Mouse (Mus musculus): ENCODE results near the gene Pakap. TPM values are rescaled to one million over a fixed set of nuclear protein-coding genes. Genes with fewer than 3 reads are reported as not detected.

Gene Pakap
- polyA plus RNA-seq, 1 experiment from 2014 or later: 10.7 TPM

DNA sequence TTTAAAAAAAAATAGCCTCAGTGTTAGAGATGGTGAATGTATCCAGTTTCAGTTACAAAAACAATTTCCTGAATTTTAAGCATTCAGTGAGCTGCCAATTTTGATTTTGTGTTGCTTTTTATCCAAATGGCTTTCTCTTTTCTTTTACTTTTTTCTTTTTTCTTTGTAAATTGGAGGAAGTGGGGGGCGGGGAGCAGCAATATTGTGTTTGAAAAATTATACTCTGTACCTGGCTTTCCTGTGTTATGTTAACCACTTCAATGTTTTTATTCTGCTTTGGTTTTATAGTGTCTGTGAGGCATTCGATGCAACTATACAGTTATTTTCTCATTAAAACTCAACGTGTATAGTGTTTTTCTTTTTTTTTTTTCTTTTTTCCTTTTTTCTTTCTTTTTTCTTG lies 328.7 kb downstream of the Pakap start:
- Histone ChIP-seq H3K4me1 (ENCODE audit: control insufficient read depth, insufficient read depth, low read length) (peaks cover 11% of the 10 kb centered on the region), H3K9me3 (ENCODE audit: control insufficient read depth, low read length) (no peaks in the 10 kb centered on the region), H3K4me2 (ENCODE audit: low read length) (no peak overlapping the region), H3K4me3 (replicated peaks; ENCODE audit: low read depth, low read length) (no peak overlapping the region), H3K27me3 (ENCODE audit: control insufficient read depth, insufficient read depth, low read length) (no peaks in the 10 kb centered on the region), H3K36me3 (ENCODE audit: control insufficient read depth, insufficient read depth, low read length) (no peaks in the 10 kb centered on the region), H3K9ac (replicated peaks; ENCODE audit: low read length) (no peak overlapping the region), H3K27ac (replicated peaks; ENCODE audit: low read depth, low read length) (no peak overlapping the region)
- DNase-seq (no peak), ATAC-seq (ENCODE audit: low FRiP score, low TSS enrichment) (no peak)
- WGBS: 84% methylated on average over 3 of the region's 3 CpGs

DNA sequence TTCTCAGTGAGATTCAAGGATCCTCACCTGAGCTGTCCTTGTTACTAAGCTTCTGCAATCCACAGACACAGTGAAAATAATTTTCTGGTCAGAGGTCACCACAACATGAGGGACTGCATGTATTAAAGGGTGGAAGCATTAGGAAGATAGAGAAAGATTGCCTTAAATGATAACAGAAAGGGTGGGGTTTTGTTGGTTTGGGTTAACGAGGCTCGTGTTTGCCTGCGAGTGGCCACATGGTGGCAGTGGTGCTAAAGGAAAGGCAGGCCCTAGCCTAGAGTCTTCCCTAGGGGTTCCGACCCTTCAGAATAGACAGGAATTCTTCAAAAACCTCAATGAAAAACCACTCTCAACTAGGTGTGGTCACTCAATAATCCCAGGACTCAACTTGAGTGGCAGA lies 333.2 kb downstream of the Pakap start:
- no peak overlapping the region for H3K9ac ChIP-seq (replicated peaks; ENCODE audit: low read length)
- H3K27ac ChIP-seq (replicated peaks; ENCODE audit: low read depth, low read length): no peak overlapping the region
- H3K4me1 ChIP-seq (ENCODE audit: control insufficient read depth, insufficient read depth, low read length): no peaks in the 10 kb centered on the region
- DNase-seq (peak; percentile 80), ATAC-seq (ENCODE audit: low FRiP score, low TSS enrichment) (0 out of 2 replicates have a peak, but pooled peaks have one; percentile 41)
- no peak overlapping the region for H3K4me2 ChIP-seq (ENCODE audit: low read length)
- WGBS: 8% methylated on average over 4 of the region's 4 CpGs
- no peaks in the 10 kb centered on the region for H3K9me3 ChIP-seq (ENCODE audit: control insufficient read depth, low read length)
- no peaks in the 10 kb centered on the region for H3K36me3 ChIP-seq (ENCODE audit: control insufficient read depth, insufficient read depth, low read length)
- no peak overlapping the region for H3K4me3 ChIP-seq (replicated peaks; ENCODE audit: low read depth, low read length)
- no peaks in the 10 kb centered on the region for H3K27me3 ChIP-seq (ENCODE audit: control insufficient read depth, insufficient read depth, low read length)

DNA sequence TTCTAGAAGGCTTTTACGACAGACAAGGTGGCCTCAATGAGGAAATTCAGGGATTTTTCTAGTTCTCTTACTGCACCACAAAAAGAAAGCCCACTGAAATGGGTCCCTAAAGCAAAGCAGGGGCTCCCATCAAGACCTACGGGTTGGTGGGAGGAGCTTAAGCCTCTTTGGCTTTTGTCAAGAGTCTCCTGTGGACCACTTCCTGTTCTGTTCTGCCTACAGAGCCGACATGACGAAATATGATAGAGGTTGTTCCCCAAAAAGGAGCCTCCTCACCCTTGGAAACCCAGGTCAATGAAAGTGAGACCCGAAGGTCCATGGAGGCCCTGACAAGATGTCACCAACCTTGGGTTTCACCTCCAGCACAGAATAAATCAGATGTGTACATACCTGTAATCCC lies 334.6 kb downstream of the Pakap start:
- WGBS: 89% methylated on average over 5 of the region's 5 CpGs

DNA sequence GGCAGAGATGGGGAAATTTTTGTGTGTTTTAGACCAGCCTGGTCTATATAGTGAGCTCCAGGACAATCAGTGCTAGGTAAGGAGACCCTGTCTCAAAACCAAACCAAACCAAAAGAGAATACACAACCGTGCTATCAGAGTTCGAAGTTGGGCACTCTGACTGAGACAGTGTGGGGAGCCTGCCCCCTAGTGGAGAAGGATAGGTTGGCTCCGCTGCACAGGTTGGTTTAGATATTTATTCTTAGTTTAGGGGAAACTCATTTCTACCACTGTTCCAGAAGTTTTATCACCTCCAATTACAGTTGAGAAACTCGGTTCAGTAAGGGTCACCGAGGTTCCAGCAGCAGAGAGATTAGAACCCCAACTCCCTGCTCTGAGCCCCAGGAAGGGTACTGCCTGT lies 336.2 kb downstream of the Pakap start:
- no peak overlapping the region for H3K4me3 ChIP-seq (replicated peaks; ENCODE audit: low read depth, low read length)

More for the DNA sequence above, 334.6 kb downstream of the Pakap start:
- Histone ChIP-seq H3K4me1 (ENCODE audit: control insufficient read depth, insufficient read depth, low read length) (no peaks in the 10 kb centered on the region), H3K27ac (replicated peaks; ENCODE audit: low read depth, low read length) (no peak overlapping the region), H3K4me2 (ENCODE audit: low read length) (no peak overlapping the region), H3K9me3 (ENCODE audit: control insufficient read depth, low read length) (no peaks in the 10 kb centered on the region), H3K36me3 (ENCODE audit: control insufficient read depth, insufficient read depth, low read length) (no peaks in the 10 kb centered on the region), H3K4me3 (replicated peaks; ENCODE audit: low read depth, low read length) (no peak overlapping the region), H3K27me3 (ENCODE audit: control insufficient read depth, insufficient read depth, low read length) (no peaks in the 10 kb centered on the region), H3K9ac (replicated peaks; ENCODE audit: low read length) (no peak overlapping the region)
- no peak for DNase-seq
- ATAC-seq (ENCODE audit: low FRiP score, low TSS enrichment): no peak

DNA sequence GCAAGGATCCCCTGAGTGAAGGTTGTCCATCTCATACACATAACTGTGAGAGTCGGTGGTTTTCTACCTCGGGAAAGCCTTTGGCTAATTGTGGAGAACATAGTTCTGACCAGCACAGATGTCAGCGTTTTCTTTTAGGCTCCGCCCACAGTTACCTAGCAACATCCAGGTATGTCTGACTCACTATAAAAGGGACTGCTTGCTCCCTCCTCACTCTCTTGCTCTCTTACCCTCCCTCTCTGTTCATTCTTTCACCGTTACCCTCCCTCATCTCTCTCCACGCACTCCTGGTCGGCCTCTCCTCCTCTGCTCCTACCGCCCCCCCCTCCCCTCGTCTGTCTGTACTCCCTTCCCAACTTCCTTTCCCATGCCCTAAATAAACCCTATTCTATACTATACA lies 336.7 kb downstream of the Pakap start:
- Histone ChIP-seq H3K9ac (replicated peaks; ENCODE audit: low read length) (no peak overlapping the region), H3K9me3 (ENCODE audit: control insufficient read depth, low read length) (no peaks in the 10 kb centered on the region), H3K4me2 (ENCODE audit: low read length) (no peak overlapping the region), H3K27me3 (ENCODE audit: control insufficient read depth, insufficient read depth, low read length) (no peaks in the 10 kb centered on the region), H3K36me3 (ENCODE audit: control insufficient read depth, insufficient read depth, low read length) (no peaks in the 10 kb centered on the region), H3K27ac (replicated peaks; ENCODE audit: low read depth, low read length) (no peak overlapping the region), H3K4me3 (replicated peaks; ENCODE audit: low read depth, low read length) (no peak overlapping the region), H3K4me1 (ENCODE audit: control insufficient read depth, insufficient read depth, low read length) (no peaks in the 10 kb centered on the region)
- peak; percentile 18; the same call in 1 of the 2 replicates for ATAC-seq (ENCODE audit: low FRiP score, low TSS enrichment)
- DNase-seq: no peak
- WGBS: 17% methylated on average over 9 of the region's 9 CpGs

More for the DNA sequence above, 336.2 kb downstream of the Pakap start:
- peak; percentile 88 for DNase-seq
- no peaks in the 10 kb centered on the region for H3K36me3 ChIP-seq (ENCODE audit: control insufficient read depth, insufficient read depth, low read length)
- ATAC-seq (ENCODE audit: low FRiP score, low TSS enrichment): peak; percentile 37
- H3K4me1 ChIP-seq (ENCODE audit: control insufficient read depth, insufficient read depth, low read length): no peaks in the 10 kb centered on the region
- H3K4me2 ChIP-seq (ENCODE audit: low read length): no peak overlapping the region
- H3K9me3 ChIP-seq (ENCODE audit: control insufficient read depth, low read length): no peaks in the 10 kb centered on the region
- H3K9ac ChIP-seq (replicated peaks; ENCODE audit: low read length): no peak overlapping the region
- H3K27ac ChIP-seq (replicated peaks; ENCODE audit: low read depth, low read length): no peak overlapping the region
- WGBS: 9% methylated on average over 5 of the region's 5 CpGs
- H3K27me3 ChIP-seq (ENCODE audit: control insufficient read depth, insufficient read depth, low read length): no peaks in the 10 kb centered on the region

DNA sequence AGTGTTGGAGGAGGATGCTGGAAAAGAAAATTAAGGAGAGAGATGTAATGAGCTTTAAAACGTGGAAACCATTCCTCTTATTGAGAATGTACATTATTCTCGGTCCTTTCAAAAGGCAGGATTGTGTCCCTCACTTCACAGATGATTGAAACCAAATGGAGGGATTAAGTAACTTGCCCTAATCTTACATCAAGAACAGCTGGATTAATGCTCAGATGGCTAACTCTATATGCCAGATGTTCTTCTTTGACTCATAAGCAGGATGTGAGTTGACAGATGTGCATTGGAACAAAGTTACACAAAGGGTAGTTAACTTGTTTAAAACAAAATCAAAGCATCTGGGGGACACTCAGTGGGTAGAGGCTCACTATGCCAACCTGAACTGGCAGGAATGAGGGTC lies 338.7 kb downstream of the Pakap start:
- 15% methylated on average over 2 of the region's 2 CpGs for WGBS
- no peak for DNase-seq
- Histone ChIP-seq H3K27ac (replicated peaks; ENCODE audit: low read depth, low read length) (no peak overlapping the region), H3K27me3 (ENCODE audit: control insufficient read depth, insufficient read depth, low read length) (no peaks in the 10 kb centered on the region), H3K4me1 (ENCODE audit: control insufficient read depth, insufficient read depth, low read length) (no peaks in the 10 kb centered on the region), H3K9ac (replicated peaks; ENCODE audit: low read length) (no peak overlapping the region), H3K9me3 (ENCODE audit: control insufficient read depth, low read length) (no peaks in the 10 kb centered on the region), H3K36me3 (ENCODE audit: control insufficient read depth, insufficient read depth, low read length) (no peaks in the 10 kb centered on the region), H3K4me3 (replicated peaks; ENCODE audit: low read depth, low read length) (no peak overlapping the region), H3K4me2 (ENCODE audit: low read length) (no peak overlapping the region)
- no peak for ATAC-seq (ENCODE audit: low FRiP score, low TSS enrichment)

DNA sequence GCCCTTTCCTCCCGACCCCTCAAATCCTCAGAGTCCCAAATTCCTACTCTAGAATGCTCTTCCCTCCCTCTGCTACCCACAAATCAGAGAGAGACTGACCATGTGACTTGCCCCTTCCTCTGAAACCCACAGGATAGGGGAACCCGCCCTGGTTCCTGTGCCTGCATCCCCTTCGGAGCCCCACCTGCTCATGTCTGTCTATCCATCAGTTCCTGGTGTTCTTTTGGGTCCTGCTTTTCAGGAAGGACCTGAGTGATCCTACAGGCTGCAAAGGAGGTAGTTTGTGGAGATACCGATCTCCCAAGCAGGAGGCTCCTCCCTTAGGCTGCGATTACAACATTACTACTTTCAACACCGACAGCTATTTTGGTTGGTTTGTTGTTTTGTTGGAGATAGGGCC lies 340.9 kb downstream of the Pakap start:
- no peaks in the 10 kb centered on the region for H3K4me1 ChIP-seq (ENCODE audit: control insufficient read depth, insufficient read depth, low read length)
- ATAC-seq (ENCODE audit: low FRiP score, low TSS enrichment): no peak
- H3K36me3 ChIP-seq (ENCODE audit: control insufficient read depth, insufficient read depth, low read length): no peaks in the 10 kb centered on the region
- no peaks in the 10 kb centered on the region for H3K27me3 ChIP-seq (ENCODE audit: control insufficient read depth, insufficient read depth, low read length)
- DNase-seq: no peak
- WGBS: 87% methylated on average over 6 of the region's 6 CpGs
- no peak overlapping the region for H3K4me3 ChIP-seq (replicated peaks; ENCODE audit: low read depth, low read length)
- no peak overlapping the region for H3K27ac ChIP-seq (replicated peaks; ENCODE audit: low read depth, low read length)
- no peak overlapping the region for H3K9ac ChIP-seq (replicated peaks; ENCODE audit: low read length)
- no peaks in the 10 kb centered on the region for H3K9me3 ChIP-seq (ENCODE audit: control insufficient read depth, low read length)
- no peak overlapping the region for H3K4me2 ChIP-seq (ENCODE audit: low read length)

DNA sequence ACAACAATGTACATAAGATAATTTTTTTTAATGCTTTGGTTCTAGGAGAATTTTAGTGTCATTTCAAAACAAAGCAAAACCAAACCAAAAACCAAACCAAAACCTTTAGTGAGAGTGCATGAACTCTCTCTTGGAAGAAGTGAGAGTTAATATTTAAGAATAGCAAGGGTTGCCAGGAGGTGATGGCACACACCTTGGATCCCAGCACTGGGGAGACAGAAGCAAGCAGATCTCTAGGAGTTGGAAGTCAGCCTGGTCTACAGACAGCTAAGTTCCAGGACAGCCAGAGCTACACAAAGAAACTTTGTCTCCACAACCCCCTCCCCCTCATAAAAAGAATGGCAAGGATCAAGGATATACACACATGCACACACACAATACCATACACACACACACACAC lies 345.0 kb downstream of the Pakap start:
- no peak overlapping the region for H3K4me2 ChIP-seq (ENCODE audit: low read length)
- ATAC-seq (ENCODE audit: low FRiP score, low TSS enrichment) (no peak), DNase-seq (no peak)
- no peaks in the 10 kb centered on the region for H3K9me3 ChIP-seq (ENCODE audit: control insufficient read depth, low read length)
- no peaks in the 10 kb centered on the region for H3K36me3 ChIP-seq (ENCODE audit: control insufficient read depth, insufficient read depth, low read length)
- no peaks in the 10 kb centered on the region for H3K27me3 ChIP-seq (ENCODE audit: control insufficient read depth, insufficient read depth, low read length)
- H3K4me3 ChIP-seq (replicated peaks; ENCODE audit: low read depth, low read length): no peak overlapping the region
- H3K4me1 ChIP-seq (ENCODE audit: control insufficient read depth, insufficient read depth, low read length): no peaks in the 10 kb centered on the region
- H3K9ac ChIP-seq (replicated peaks; ENCODE audit: low read length): no peak overlapping the region
- no peak overlapping the region for H3K27ac ChIP-seq (replicated peaks; ENCODE audit: low read depth, low read length)

DNA sequence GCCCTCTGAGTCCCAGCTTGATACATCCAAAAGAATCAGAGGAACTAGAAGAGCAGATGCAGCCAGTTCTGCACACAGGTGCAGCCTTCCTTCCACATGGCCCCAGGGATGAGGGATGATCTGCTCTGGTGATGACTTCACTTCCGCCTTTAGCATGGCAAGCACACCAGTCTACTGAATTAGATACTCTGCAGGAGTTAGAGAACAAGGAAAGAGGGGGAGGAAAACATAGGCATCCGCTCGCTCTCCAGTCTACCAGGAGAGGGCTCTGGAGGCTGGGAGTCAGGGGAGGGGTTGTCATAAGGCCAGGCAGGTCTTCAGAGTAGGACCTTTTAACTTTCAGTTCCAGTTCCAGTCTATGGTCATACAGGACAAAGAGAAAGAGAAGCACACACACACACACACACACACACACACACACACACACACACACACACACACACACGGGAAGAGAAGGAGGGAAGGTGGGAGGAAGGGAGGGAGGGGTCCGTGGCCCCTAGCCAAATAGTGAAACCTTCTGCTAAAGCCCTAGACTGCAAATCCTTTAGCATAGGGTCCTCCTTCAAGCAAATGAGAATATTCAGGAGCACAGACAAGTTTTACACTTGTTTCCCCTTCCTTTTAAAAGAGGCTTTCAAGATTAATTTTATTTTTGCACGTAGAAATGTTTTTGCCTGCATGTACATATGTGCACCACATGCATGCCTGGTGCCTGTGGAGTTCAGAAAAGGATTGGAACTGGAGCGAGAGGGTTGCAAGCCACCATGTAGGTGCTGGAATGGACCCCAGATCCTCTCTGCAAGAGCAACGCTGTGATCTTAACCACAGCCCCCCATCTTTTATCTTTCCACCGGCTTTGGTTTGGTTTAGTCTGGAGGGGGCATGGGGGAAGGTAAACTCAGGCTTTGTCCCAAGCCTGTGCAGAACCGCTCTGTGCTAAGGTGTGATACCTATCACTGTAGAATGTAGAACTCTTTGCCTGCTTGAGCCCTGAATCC lies 346.5 kb downstream of the Pakap start:
- no peak for DNase-seq

More for the DNA sequence above, 346.5 kb downstream of the Pakap start:
- Histone ChIP-seq H3K4me2 (ENCODE audit: low read length) (no peak overlapping the region), H3K4me3 (replicated peaks; ENCODE audit: low read depth, low read length) (no peak overlapping the region), H3K27me3 (ENCODE audit: control insufficient read depth, insufficient read depth, low read length) (no peaks in the 10 kb centered on the region), H3K9ac (replicated peaks; ENCODE audit: low read length) (no peak overlapping the region), H3K4me1 (ENCODE audit: control insufficient read depth, insufficient read depth, low read length) (no peaks in the 10 kb centered on the region), H3K27ac (replicated peaks; ENCODE audit: low read depth, low read length) (no peak overlapping the region), H3K9me3 (ENCODE audit: control insufficient read depth, low read length) (no peaks in the 10 kb centered on the region), H3K36me3 (ENCODE audit: control insufficient read depth, insufficient read depth, low read length) (no peaks in the 10 kb centered on the region)
- no peak for ATAC-seq (ENCODE audit: low FRiP score, low TSS enrichment)
- 82% methylated on average over 10 of the region's 10 CpGs for WGBS
